Mouse (Mus musculus) lung, embryonic 16.5 days (tissue): ENCODE results near the gene Sumo1. TPM values are rescaled to one million over a fixed set of nuclear protein-coding genes. Genes with fewer than 3 reads are reported as not detected.
A peak's percentile ranks its signal among the peaks of the same experiment; 100 is the strongest.

ENCODE experiments used
- ATAC-seq: fragments of 200-750 bp; cut with Nextera tagmentation; 2 replicates; pipeline ENCODE4 v1.8.0; 2017; ENCODE audit warnings: low read depth, mild to moderate bottlenecking, moderate library complexity
- H3K27ac ChIP-seq: fragments of 300-500 bp; sonication (generic); 2 replicates; pipeline ENCODE4 v1.5.1; 2014; ENCODE audit warnings: mild to moderate bottlenecking, control low read depth, low read length
- H3K27me3 ChIP-seq: fragments of 300-500 bp; sonication (generic); 2 replicates; pipeline ENCODE4 v1.6.1; 2014; ENCODE audit warnings: low read depth, low read length, mixed read lengths; ENCODE audit not compliant: control insufficient read depth, insufficient read depth
- H3K36me3 ChIP-seq: fragments of 300-500 bp; sonication (generic); 2 replicates; pipeline ENCODE4 v1.6.1; 2014; ENCODE audit warnings: low read length; ENCODE audit not compliant: control insufficient read depth, insufficient read depth
- H3K4me1 ChIP-seq: fragments of 300-500 bp; sonication (generic); replicated peaks from 2 replicates; pipeline ENCODE4 v1.6.1; 2014; ENCODE audit warnings: low read length, mixed read lengths; ENCODE audit not compliant: control insufficient read depth, insufficient read depth
- H3K4me2 ChIP-seq: fragments of 300-500 bp; sonication (generic); 2 replicates; pipeline ENCODE4 v1.6.1; 2014; ENCODE audit warnings: low read depth, low read length, control low read depth
- H3K4me3 ChIP-seq: fragments of 300-500 bp; sonication (generic); 2 replicates; pipeline ENCODE4 v1.5.1; 2014; ENCODE audit warnings: mild to moderate bottlenecking, low read length, control low read depth
- H3K9ac ChIP-seq: fragments of 300-500 bp; sonication (generic); 2 replicates; pipeline ENCODE4 v1.6.1; 2014; ENCODE audit warnings: low read length, control low read depth
- H3K9me3 ChIP-seq: fragments of 300-500 bp; sonication (generic); 2 replicates; pipeline ENCODE4 v1.6.1; 2016; ENCODE audit warnings: low read length; ENCODE audit not compliant: control insufficient read depth
- WGBS: fragments of 180-500 bp; shearing (Covaris S2); extraction: QIAGEN DNeasy Blood & Tissue Kit; methylation state at CpG from one replicate; pipeline ENCODE4 v1.1.7; 2014; 5-methylcytosine and 5-hydroxymethylcytosine counted together
- polyA plus RNA-seq: library from polyadenylated mRNA; unstranded; fragments of >200 nt; fragmentation: Nextera tagmentation; extraction: Ambion mirVana; gene quantifications from 2 replicates; pipeline ENCODE4 v1.2.1, GENCODE M21; 2015

Gene Sumo1
- polyA plus RNA-seq, 1 experiment from 2014 or later = 366 TPM

DNA sequence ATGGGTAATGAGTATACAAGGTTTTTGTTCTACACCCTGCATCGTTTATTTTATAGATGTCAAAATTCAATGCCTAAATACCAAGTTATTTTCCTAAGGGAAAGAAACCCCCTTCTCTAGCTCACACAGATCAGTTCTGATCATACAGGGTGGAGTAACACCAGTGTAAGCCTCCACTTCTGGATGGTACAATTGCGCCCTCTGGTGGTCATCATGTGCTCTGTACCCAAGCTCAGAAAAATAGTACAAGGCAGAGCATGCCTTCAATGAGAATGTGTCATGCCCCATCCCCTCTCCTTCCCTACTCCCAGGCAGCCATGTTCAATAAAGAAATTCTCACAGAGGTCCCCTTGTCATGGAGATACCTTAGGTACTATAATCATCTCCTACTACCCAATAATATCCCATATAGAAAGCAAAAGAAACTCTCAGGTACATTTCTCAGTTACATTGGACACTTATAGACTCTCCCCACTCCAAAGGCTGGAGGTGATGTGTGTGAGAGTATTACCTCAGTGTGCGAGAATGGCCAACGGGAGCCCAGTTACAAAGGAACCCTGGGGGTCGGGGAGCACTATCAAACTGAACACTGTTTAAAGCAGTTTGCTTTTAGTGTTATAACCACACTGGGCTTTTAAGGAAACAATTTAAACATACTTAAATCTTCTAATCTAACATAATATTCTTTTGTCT lies 47.2 kb downstream of the Sumo1 start:
- Histone ChIP-seq H3K27me3 (no peaks in the 10 kb centered on the region), H3K4me1 (no peaks in the 10 kb centered on the region), H3K27ac (no peak overlapping the region), H3K36me3 (no peaks in the 10 kb centered on the region), H3K4me3 (no peak overlapping the region), H3K9ac (no peak overlapping the region), H3K9me3 (no peaks in the 10 kb centered on the region), H3K4me2 (no peak overlapping the region)
- peak; percentile 83 for ATAC-seq
- WGBS = 18% methylated on average over 5 of the region's 5 CpGs

DNA sequence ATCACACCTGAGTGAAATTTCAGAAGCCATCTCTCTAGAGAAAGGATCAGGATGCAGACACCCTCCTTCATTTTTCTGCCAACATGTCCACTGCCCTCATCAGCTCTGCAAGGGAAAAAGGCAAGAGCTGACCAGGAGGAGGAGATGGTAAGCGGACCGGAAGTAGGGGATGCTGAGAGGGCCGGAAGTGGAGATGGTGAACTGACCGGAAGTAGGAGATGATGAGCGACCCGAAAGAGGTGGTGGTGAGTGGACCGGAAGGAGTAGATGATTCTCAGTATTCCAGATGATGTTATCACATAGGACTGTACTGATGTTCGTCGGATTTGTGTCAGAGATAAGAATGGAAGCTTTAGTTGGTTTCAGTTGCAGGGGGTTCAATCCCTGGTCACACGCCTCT lies 51.4 kb downstream of the Sumo1 start:
- Histone ChIP-seq H3K27ac (no peak overlapping the region), H3K9me3 (no peaks in the 10 kb centered on the region), H3K4me1 (no peaks in the 10 kb centered on the region), H3K9ac (no peak overlapping the region), H3K4me2 (no peak overlapping the region), H3K27me3 (no peaks in the 10 kb centered on the region), H3K4me3 (no peak overlapping the region), H3K36me3 (no peaks in the 10 kb centered on the region)
- ATAC-seq = no peak
- 87% methylated on average over 10 of the region's 10 CpGs for WGBS

DNA sequence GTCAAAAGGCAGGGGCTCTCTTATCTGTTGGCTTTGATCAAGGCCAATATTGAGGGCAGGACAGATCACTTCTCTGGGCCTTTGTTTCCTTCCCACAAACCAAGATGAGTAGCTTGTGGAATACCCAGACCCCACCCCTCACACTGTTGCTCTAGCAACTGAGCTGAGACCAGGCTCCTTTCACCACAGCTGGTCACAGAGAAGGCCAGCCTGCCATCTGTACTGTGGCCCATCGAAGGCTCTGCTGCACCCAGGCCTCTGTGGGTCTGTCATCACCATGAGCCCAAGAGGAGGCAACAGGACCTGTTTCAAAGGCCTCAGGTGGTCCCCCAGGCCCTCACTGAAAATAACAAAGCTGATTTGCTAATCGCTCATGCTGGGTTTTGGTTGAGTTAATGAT lies 55.6 kb downstream of the Sumo1 start:
- Histone ChIP-seq H3K27me3 (no peaks in the 10 kb centered on the region), H3K4me1 (no peaks in the 10 kb centered on the region), H3K27ac (no peak overlapping the region), H3K9me3 (no peaks in the 10 kb centered on the region), H3K36me3 (no peaks in the 10 kb centered on the region), H3K4me2 (no peak overlapping the region), H3K9ac (no peak overlapping the region), H3K4me3 (no peak overlapping the region)
- WGBS = 79% methylated on average over 2 of the region's 2 CpGs
- ATAC-seq = no peak

DNA sequence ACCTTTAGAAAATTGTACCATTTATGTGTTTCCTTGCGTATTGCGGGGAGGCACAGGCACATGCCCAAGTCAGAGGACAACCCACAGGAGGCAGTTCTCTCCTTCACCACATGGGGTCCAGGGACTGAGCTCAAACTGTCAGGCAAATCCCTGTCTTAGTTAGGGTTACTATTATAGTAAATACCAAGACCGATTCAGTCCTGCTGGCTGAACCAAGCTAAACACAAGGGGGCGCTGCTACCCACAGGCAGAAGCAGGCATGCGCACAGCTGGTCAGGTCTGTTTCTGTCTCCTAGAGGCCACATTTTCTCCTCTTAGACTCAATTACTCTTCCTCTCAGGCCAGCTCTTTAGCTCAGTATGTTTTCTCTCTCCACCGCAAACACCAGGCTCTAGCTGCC lies 56.8 kb downstream of the Sumo1 start:
- Histone ChIP-seq H3K4me1 (no peaks in the 10 kb centered on the region), H3K27me3 (no peaks in the 10 kb centered on the region), H3K4me2 (no peak overlapping the region), H3K9ac (no peak overlapping the region), H3K9me3 (no peaks in the 10 kb centered on the region), H3K4me3 (no peak overlapping the region), H3K27ac (no peak overlapping the region), H3K36me3 (no peaks in the 10 kb centered on the region)
- WGBS = 50% methylated on average over 6 of the region's 6 CpGs
- ATAC-seq = peak; percentile 47; the same call in 1 of the 2 replicates

DNA sequence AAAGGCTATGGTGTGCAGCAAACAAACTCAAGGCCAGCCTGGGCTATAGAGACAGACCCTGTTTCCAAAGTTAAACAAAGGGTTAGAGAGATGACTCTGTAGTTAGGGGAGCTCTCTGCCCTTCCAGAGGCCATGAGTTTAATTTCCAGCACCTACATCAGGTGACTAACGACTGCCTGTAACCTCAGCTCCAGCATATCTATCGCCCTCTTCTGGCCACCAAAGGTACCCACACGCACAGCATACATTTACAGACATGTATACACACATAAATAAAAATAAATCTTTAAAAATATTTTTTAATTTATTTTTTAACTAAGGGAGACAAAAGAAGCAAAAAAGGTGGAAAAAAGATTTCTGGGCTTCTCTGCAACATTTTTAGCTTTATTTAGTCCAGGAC lies 59.7 kb downstream of the Sumo1 start:
- no peaks in the 10 kb centered on the region for H3K4me1 ChIP-seq
- 90% methylated on average over 3 of the region's 3 CpGs for WGBS
- no peak for ATAC-seq
- H3K27me3 ChIP-seq = no peaks in the 10 kb centered on the region
- H3K4me3 ChIP-seq = no peak overlapping the region
- H3K36me3 ChIP-seq = no peaks in the 10 kb centered on the region
- no peaks in the 10 kb centered on the region for H3K9me3 ChIP-seq
- no peak overlapping the region for H3K4me2 ChIP-seq
- H3K27ac ChIP-seq = no peak overlapping the region
- no peak overlapping the region for H3K9ac ChIP-seq

DNA sequence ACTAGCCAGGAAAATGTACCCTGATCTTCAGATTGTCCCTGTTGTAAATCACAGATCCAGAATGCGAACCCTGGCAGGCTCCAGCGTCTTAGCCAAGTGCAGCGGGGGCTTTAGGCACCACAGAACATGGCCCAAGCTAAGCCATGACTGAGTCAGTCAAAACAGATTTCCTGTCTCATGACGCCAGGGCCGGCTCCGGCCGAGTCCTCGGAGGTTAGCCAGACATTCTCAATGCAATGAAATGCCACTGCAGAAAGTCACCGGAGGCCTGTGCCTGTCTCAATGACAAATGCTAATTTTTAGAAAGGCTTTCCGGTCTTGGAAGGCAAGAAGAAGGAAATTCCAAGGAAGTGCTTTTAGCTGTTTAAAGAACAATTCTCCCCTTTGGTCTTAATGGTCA lies 60.7 kb downstream of the Sumo1 start:
- no peaks in the 10 kb centered on the region for H3K36me3 ChIP-seq
- 37% methylated on average over 10 of the region's 10 CpGs for WGBS
- H3K4me3 ChIP-seq = no peak overlapping the region
- H3K27ac ChIP-seq = 0 out of 2 replicates have a peak overlapping the region, but pooled peaks have one; percentile 25
- no peak overlapping the region for H3K9ac ChIP-seq
- ATAC-seq = peak; percentile 67
- H3K9me3 ChIP-seq = no peaks in the 10 kb centered on the region
- H3K4me1 ChIP-seq = no peaks in the 10 kb centered on the region
- H3K4me2 ChIP-seq = no peak overlapping the region
- H3K27me3 ChIP-seq = no peaks in the 10 kb centered on the region

DNA sequence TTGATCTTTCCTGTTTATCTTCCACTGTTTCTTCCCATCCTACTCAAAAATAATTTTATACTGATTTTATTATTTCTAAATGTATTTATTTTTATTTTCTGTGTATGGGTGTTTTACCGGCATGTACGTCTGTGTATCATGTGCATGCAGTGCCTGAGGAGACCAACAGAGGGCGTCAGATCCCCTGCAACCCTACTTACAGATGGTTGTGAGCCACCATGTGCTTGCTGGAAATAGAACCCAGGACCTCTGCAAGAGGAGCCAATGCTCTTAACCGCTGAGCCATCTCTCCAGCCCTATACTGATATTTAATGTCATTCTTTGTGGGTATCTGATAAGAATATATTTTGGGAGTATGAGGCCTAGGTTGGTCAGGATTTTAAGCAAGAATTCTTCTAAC lies 61.2 kb downstream of the Sumo1 start:
- Histone ChIP-seq H3K36me3 (no peaks in the 10 kb centered on the region), H3K27ac (0 out of 2 replicates have a peak overlapping the region, but pooled peaks have one; percentile 25), H3K27me3 (no peaks in the 10 kb centered on the region), H3K4me1 (no peaks in the 10 kb centered on the region), H3K4me2 (no peak overlapping the region), H3K4me3 (no peak overlapping the region), H3K9ac (no peak overlapping the region), H3K9me3 (no peaks in the 10 kb centered on the region)
- no peak for ATAC-seq
- WGBS = 84% methylated on average over 4 of the region's 4 CpGs

DNA sequence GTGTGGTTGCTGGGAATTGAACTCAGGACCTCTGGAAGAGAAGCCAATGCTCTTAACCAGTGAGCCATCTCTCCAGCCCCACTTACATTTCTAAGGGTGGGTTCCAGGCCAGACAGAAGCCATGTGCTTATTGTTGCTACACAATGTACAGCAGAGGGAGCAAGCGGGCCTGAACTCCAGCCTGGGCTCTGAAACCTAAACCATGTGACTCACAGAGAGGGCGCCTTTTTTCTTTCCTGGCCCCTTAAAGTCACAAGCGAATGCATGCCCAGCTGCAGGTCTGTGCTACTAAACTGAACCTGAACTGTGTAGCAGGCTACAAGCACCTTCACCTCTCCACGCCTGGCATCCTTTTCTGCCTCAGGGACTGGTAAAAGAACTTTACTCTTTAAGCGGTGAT lies 61.7 kb downstream of the Sumo1 start:
- H3K27me3 ChIP-seq = no peaks in the 10 kb centered on the region
- ATAC-seq = no peak
- H3K9me3 ChIP-seq = no peaks in the 10 kb centered on the region
- no peaks in the 10 kb centered on the region for H3K36me3 ChIP-seq
- H3K4me3 ChIP-seq = no peak overlapping the region
- 60% methylated on average over 5 of the region's 5 CpGs for WGBS
- H3K27ac ChIP-seq = no peak overlapping the region
- H3K9ac ChIP-seq = no peak overlapping the region
- H3K4me1 ChIP-seq = no peaks in the 10 kb centered on the region
- no peak overlapping the region for H3K4me2 ChIP-seq

DNA sequence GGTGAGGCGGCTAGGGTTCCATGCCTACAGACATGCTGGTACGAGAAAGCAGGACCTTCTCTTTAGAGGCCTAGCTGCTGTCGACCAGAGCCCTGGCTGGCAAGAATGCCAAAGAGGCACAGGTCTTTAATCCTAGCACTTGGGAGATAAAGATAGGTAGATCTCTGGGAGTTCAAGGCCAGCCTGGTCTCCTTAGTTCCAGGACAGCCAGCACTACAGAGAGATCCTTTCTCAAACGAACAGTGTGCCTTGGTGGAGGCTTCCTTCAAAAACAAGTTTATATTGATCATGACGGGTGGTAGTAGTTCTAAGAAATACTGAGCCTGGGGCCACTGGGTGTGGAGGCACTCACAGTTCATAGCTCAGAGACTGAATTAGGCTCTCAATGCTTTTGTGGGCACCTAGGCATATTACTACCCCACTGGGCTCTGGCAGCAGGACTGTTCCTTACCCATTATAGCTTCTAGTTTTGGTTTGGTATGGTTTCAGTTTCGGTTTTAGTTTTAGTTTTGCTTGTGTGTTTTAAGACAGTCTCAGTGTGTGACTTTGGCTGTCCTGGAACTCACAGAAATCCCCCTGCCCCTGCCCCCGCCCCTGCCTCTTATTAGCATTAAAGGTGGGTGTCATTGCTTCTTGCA lies 62.4 kb downstream of the Sumo1 start:
- Histone ChIP-seq H3K9ac (no peak overlapping the region), H3K27me3 (no peaks in the 10 kb centered on the region), H3K9me3 (no peaks in the 10 kb centered on the region), H3K36me3 (no peaks in the 10 kb centered on the region), H3K27ac (no peak overlapping the region), H3K4me1 (no peaks in the 10 kb centered on the region), H3K4me3 (no peak overlapping the region), H3K4me2 (no peak overlapping the region)
- WGBS = 90% methylated on average over 7 of the region's 7 CpGs
- ATAC-seq = no peak
